Mouse (Mus musculus): Measurements from ENCODE around the gene Thsd4.

GRCm38 (mm10) chr9:59948226-59948625 lies 573.6 kb downstream of the Thsd4 start:
- TF ChIP-seq POLR2A (IDR thresholded peaks at IDR 0.05; ENCODE audit: insufficient read length, low read depth) (no peak), POLR2AphosphoS2 (IDR thresholded peaks at IDR 0.05; ENCODE audit: insufficient read length, low read depth) (no peak), MAX (IDR thresholded peaks at IDR 0.05; ENCODE audit: low read depth) (no peak), SRF (IDR thresholded peaks at IDR 0.05; ENCODE audit: control insufficient read depth, insufficient read length, low read depth) (no peak), CEBPB (IDR thresholded peaks at IDR 0.05; ENCODE audit: insufficient read depth, poor library complexity, severe bottlenecking) (no peak), USF1 (IDR thresholded peaks at IDR 0.05; ENCODE audit: low read depth) (no peak), E2F4 (IDR thresholded peaks at IDR 0.05; ENCODE audit: insufficient read depth) (no peak), TCF12 (IDR thresholded peaks at IDR 0.05; ENCODE audit: insufficient read depth, poor library complexity, severe bottlenecking) (no peak)

Data from myocyte (in vitro differentiated cells).